Mouse (Mus musculus) liver, adult 2 months (tissue): Measurements from ENCODE around the gene Rbm14. TPM values are rescaled to one million over a fixed set of nuclear protein-coding genes. Genes with fewer than 3 reads are reported as not detected.

Experiments used
- DNase-seq: peaks from one replicate; pipeline ENCODE4 v3.0.0-alpha.2; 2011; ENCODE audit warnings: low read depth, low spot score; ENCODE audit errors: extremely low read depth
- H3K27ac ChIP-seq: fragments of 200-500 bp; replicated peaks from 2 replicates; pipeline ENCODE4 v1.5.1; 2012; ENCODE audit warnings: low read depth, mild to moderate bottlenecking, control low read depth, inconsistent platforms, low read length; ENCODE audit not compliant: insufficient read depth
- H3K27me3 ChIP-seq: fragments of 200-500 bp; 2 replicates; pipeline ENCODE4 v1.6.1; 2012; ENCODE audit warnings: mild to moderate bottlenecking, moderate library complexity, low read length, inconsistent platforms; ENCODE audit not compliant: control insufficient read depth, insufficient read depth
- H3K36me3 ChIP-seq: fragments of 200-500 bp; 2 replicates; pipeline ENCODE4 v1.6.1; 2012; ENCODE audit warnings: low read length, inconsistent platforms; ENCODE audit not compliant: control insufficient read depth, insufficient read depth
- H3K4me1 ChIP-seq: fragments of 200-500 bp; 2 replicates; pipeline ENCODE4 v1.6.1; 2011; ENCODE audit warnings: low read length; ENCODE audit not compliant: control insufficient read depth, insufficient read depth
- H3K4me3 ChIP-seq: fragments of 200-500 bp; 2 replicates; pipeline ENCODE4 v1.5.1; 2011; ENCODE audit warnings: low read depth, mild to moderate bottlenecking, control low read depth, low read length, moderate library complexity; ENCODE audit not compliant: insufficient read depth
- H3K79me2 ChIP-seq: fragments of 200-500 bp; 2 replicates; pipeline ENCODE4 v1.6.1; 2012; ENCODE audit warnings: inconsistent platforms, mild to moderate bottlenecking, low read length, moderate library complexity; ENCODE audit not compliant: control insufficient read depth, insufficient read depth
- H3K9ac ChIP-seq: fragments of 200-500 bp; 2 replicates; pipeline ENCODE4 v1.6.1; 2012; ENCODE audit warnings: low read depth, mild to moderate bottlenecking, control low read depth, inconsistent platforms, low read length
- CTCF ChIP-seq: fragments of 200-500 bp; IDR thresholded peaks from 2 replicates; pipeline ENCODE4 v1.5.1; 2011; ENCODE audit warnings: low read depth, low read length, control low read depth
- POLR2A ChIP-seq: fragments of 200-500 bp; IDR thresholded peaks from 2 replicates; pipeline ENCODE4 v1.6.1; 2011; ENCODE audit warnings: low read length, control low read depth; ENCODE audit not compliant: insufficient read depth; ENCODE audit errors: extremely low read depth
- WGBS: fragments of 180-500 bp; shearing (Covaris S2); methylation state at CpG from one replicate; pipeline ENCODE4 v1.1.7; 2018; 5-methylcytosine and 5-hydroxymethylcytosine counted together
- polyA plus RNA-seq: library from polyadenylated mRNA; depleted of rRNA; stranded (reverse); fragments of >200 nt; gene quantifications from 2 replicates; pipeline ENCODE4 v1.2.3, GENCODE M21; 2012
- total RNA-seq: library from RNA; depleted of rRNA; stranded (reverse); fragments of >200 nt; gene quantifications from 2 replicates; pipeline ENCODE4 v1.2.3, GENCODE M21; 2014

Gene Rbm14
- total and polyA plus RNA-seq, 2 experiments: 9.0 to 26.1 TPM

- Histone ChIP-seq H3K27ac (no peak overlapping the region), H3K27me3 (no peaks in the 10 kb centered on the region), H3K9ac (no peak overlapping the region), H3K4me1 (peaks cover 22% of the 10 kb centered on the region), H3K36me3 (peaks cover 25% of the 10 kb centered on the region), H3K4me3 (no peak overlapping the region), H3K79me2 (peaks cover 48% of the 10 kb centered on the region)
- no peak for DNase-seq
- 93% methylated on average over 2 of the region's 2 CpGs for WGBS
- TF ChIP-seq CTCF: no peak
- no peak for TF ChIP-seq POLR2A
Measured at GRCm38 (mm10) chr19:4797846-4798245, 13.6 kb downstream of the Rbm14 start.

DNA sequence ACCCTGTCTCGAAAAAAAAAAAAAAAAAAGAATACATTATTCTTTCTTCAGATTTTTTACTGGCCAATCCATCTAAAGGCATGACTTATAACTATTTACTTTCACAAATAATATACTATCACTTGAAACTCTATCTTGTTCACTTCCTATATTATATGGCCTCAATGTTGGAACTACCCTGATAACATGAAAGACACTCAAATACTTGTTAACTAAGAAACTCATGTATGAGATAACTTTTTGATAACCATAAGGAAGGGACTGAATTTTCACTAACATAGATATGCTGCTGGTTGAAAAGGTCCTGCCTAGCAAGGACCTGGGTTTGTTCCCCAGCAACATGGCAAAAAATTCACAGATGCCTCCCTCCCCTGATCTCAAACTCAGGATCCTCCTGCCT lies 15.5 kb downstream of the Rbm14 start:
- H3K9ac ChIP-seq: no peak overlapping the region
- no peak for DNase-seq
- H3K79me2 ChIP-seq: peaks cover 40% of the 10 kb centered on the region
- no peak for TF ChIP-seq POLR2A
- no peak for TF ChIP-seq CTCF
- 64% methylated on average over 1 of the region's 1 CpGs for WGBS
- H3K27ac ChIP-seq: no peak overlapping the region
- H3K4me3 ChIP-seq: no peak overlapping the region
- peaks cover 22% of the 10 kb centered on the region for H3K4me1 ChIP-seq
- peaks cover 23% of the 10 kb centered on the region for H3K36me3 ChIP-seq
- H3K27me3 ChIP-seq: no peaks in the 10 kb centered on the region

- peaks cover 24% of the 10 kb centered on the region for H3K4me1 ChIP-seq
- H3K36me3 ChIP-seq: peaks cover 24% of the 10 kb centered on the region
- DNase-seq: peak; percentile 98
- peaks cover 33% of the 10 kb centered on the region for H3K79me2 ChIP-seq
- H3K27me3 ChIP-seq: no peaks in the 10 kb centered on the region
- under 1% methylated on average over 31 of the region's 31 CpGs for WGBS
- H3K4me3 ChIP-seq: peak within 1 kb of the TSS; percentile 79
- TF ChIP-seq POLR2A: 0 out of 2 replicates have a peak, but pooled peaks have one; percentile 47
- TF ChIP-seq CTCF: no peak
- peak within 1 kb of the TSS; percentile 78 for H3K9ac ChIP-seq
- H3K27ac ChIP-seq: peak within 1 kb of the TSS; percentile 80
Measured at GRCm38 (mm10) chr19:4793831-4794422, 17.5 kb downstream of the Rbm14 start, which contains the start of gene Rbm4. Gene Rbm4 (minus strand): TSS chr19:4793901.

GRCm38 (mm10) chr19:4793281-4793830 lies 18.1 kb downstream of the Rbm14 start:
- H3K36me3 ChIP-seq: peaks cover 28% of the 10 kb centered on the region
- H3K27ac ChIP-seq: peak overlapping the region; percentile 80
- H3K4me1 ChIP-seq: peaks cover 24% of the 10 kb centered on the region
- H3K79me2 ChIP-seq: peaks cover 34% of the 10 kb centered on the region
- H3K9ac ChIP-seq: peak overlapping the region; percentile 78
- no peaks in the 10 kb centered on the region for H3K27me3 ChIP-seq
- no peak for TF ChIP-seq CTCF
- no peak for TF ChIP-seq POLR2A
- under 1% methylated on average over 16 of the region's 16 CpGs for WGBS
- peak overlapping the region; percentile 79 for H3K4me3 ChIP-seq
- no peak for DNase-seq

- 19% methylated on average over 2 of the region's 2 CpGs for WGBS
- no peaks in the 10 kb centered on the region for H3K27me3 ChIP-seq
- peaks cover 78% of the 10 kb centered on the region for H3K36me3 ChIP-seq
- peaks cover 48% of the 10 kb centered on the region for H3K79me2 ChIP-seq
- no peak overlapping the region for H3K4me3 ChIP-seq
- peaks cover 26% of the 10 kb centered on the region for H3K4me1 ChIP-seq
- TF ChIP-seq POLR2A (no peak), CTCF (no peak)
- H3K9ac ChIP-seq: no peak overlapping the region
- H3K27ac ChIP-seq: no peak overlapping the region
- peak; percentile 96 for DNase-seq
Measured at GRCm38 (mm10) chr19:4786313-4786712, 25.1 kb downstream of the Rbm14 start.

GRCm38 (mm10) chr19:4785206-4785605 lies 26.2 kb downstream of the Rbm14 start:
- 73% methylated on average over 7 of the region's 7 CpGs for WGBS
- H3K9ac ChIP-seq: no peak overlapping the region
- TF ChIP-seq CTCF (no peak), POLR2A (no peak)
- peaks cover 75% of the 10 kb centered on the region for H3K36me3 ChIP-seq
- peaks cover 23% of the 10 kb centered on the region for H3K4me1 ChIP-seq
- H3K79me2 ChIP-seq: peaks cover 43% of the 10 kb centered on the region
- 0 out of 2 replicates have a peak overlapping the region, but pooled peaks have one; percentile 2 for H3K27ac ChIP-seq
- no peak for DNase-seq
- no peak overlapping the region for H3K4me3 ChIP-seq
- H3K27me3 ChIP-seq: no peaks in the 10 kb centered on the region
